Mouse (Mus musculus) embryo, embryonic 9.5 days (tissue): ENCODE data around the gene Cyp2c23.
A peak's percentile ranks its signal among the peaks of the same experiment; 100 is the strongest.

Source experiments
- DNase-seq: peaks from one replicate; pipeline ENCODE4 v3.0.0-alpha.2; 2017; ENCODE audit errors: extremely low spot score

Cyp2c23 gene

DNA sequence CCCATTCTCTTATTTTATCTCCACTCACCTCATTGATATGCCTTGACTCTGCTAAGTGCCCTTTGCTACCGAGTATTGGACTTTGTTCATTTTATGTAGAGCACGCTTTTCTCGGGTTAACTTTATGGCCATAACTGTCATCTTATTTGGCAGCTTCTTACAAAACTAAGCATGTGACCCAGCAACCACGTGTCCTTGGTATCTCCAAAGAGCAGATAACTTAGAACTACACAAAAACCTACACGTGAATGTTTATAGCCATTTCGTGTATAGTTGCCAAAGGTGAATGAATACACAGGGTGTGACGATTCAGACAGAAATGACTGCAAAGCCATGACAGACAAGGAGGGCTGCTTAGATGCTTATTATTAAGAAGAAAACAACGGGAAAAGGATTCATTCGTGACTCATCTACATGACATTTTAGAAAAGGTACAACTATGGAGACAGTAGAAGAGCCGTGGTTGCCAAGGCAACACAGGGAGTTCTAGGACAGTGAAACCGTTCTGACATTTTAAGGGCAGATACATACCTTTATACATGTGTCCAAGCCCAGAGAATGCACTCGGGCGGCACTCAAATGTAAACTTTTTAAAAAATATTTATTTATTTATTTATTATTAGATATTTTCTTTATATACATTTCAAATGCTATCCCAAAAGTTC, 4.0 kb downstream of the Cyp2c23 start:
- DNase-seq = no peak

DNA sequence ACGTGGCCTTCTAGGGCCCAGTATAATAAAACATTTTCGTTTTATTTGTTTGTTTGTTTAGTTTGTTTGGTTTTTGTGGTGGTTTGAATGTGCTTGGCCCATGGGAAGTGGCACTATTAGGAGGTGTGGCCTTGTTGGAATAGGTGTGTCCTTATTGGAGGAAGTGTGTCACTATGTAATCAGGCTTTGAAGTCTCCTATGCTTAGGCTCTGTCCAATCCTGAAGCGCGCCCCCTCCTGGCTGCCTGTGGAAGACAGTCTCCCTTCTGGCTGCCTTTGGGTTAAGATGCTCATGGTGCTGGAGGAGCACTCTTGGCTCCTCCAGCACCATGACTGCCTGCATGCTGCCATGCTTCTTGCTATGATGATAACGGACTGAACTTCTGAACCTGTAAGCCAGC, 5.9 kb downstream of the Cyp2c23 start:
- DNase-seq = peak; percentile 17

DNA sequence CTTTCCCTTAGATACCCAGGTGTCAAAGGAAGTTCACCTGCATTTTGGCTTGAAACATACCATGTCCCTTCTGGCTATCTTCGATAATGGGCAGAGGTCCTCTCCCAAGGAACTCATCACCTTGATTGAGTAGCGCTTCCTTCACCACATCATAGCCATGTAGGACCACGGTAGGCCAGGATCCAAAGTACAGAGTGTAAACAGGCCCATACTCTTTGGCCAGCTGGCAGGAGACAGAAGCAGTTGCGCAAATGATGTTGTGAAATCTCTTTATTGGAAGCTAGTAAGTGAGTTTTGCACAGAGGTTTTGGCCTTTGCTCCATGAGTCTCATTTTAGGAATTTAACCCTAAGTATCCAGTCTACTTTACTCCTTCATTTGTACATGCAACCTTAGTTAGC, 7.5 kb downstream of the Cyp2c23 start:
- DNase-seq = no peak

- DNase-seq = no peak
Observed at GRCm38 (mm10) chr19:44019739-44020138, 9.3 kb downstream of the Cyp2c23 start.

DNA sequence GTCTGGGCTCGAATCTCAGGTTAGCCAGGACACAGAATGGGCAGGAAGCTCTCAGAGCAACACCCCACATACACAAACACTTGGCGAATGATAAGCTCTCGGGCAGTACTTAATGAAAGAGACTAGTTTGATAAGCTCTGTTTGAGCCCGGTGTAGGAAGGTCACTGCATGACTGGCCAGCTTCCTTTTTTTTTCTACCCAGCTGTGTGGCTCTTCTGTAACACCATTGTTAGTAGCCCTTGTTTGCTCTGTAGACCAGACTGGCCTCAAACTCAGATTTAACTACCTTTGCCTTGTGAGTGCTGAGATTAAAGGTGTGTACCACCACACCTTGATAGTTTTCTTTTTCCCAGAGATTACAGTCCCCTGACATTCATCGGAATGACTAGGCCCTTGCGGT, 15.1 kb downstream of the Cyp2c23 start:
- no peak for DNase-seq

DNA sequence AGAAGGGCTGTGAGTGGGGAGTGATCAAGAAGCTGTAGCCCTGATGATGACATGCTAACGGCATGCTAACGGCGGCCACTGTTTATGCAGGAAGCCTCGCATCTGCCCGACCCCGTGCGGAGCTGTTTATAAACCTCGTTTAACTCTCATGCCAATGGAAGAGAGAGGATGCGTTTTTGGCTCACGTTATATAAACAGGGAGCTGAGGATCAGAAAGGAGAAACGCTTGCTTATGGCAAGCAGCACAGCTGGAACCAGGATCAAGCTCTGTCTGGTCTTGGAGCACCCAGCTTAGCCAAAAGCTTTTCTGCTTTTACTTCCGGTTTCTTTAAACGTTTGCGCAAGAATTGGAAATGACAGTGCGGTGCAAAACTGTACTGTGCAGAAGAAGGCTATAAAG, 20.2 kb downstream of the Cyp2c23 start:
- no peak for DNase-seq

GRCm38 (mm10) chr19:44007186-44007585, 21.8 kb downstream of the Cyp2c23 start:
- no peak for DNase-seq

GRCm38 (mm10) chr19:44005025-44005424, 24.0 kb downstream of the Cyp2c23 start:
- DNase-seq = no peak

DNA sequence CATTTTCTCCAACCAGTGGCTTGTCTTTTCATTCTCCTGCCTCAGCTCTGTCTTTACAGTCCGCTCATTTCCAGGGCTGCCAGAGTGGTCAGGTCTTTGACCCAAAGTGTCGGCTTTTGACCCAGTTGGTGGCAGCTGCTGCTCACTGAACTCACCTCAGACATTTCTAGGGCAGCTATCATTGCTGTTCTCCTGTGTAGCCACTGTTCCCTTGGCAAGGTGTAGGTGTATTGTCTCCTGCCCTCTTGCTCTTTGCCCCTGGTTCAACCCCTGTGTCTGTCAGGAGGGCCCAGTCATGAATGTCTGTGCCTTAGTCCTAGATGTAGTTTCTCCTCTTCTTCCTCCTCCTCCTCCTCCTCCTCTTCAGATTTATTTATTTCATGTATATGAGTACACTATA, 24.7 kb downstream of the Cyp2c23 start:
- no peak for DNase-seq

- DNase-seq = no peak
Observed at GRCm38 (mm10) chr19:44000720-44001119, 28.3 kb downstream of the Cyp2c23 start.

GRCm38 (mm10) chr19:44000061-44000460, 28.9 kb downstream of the Cyp2c23 start:
- no peak for DNase-seq

DNA sequence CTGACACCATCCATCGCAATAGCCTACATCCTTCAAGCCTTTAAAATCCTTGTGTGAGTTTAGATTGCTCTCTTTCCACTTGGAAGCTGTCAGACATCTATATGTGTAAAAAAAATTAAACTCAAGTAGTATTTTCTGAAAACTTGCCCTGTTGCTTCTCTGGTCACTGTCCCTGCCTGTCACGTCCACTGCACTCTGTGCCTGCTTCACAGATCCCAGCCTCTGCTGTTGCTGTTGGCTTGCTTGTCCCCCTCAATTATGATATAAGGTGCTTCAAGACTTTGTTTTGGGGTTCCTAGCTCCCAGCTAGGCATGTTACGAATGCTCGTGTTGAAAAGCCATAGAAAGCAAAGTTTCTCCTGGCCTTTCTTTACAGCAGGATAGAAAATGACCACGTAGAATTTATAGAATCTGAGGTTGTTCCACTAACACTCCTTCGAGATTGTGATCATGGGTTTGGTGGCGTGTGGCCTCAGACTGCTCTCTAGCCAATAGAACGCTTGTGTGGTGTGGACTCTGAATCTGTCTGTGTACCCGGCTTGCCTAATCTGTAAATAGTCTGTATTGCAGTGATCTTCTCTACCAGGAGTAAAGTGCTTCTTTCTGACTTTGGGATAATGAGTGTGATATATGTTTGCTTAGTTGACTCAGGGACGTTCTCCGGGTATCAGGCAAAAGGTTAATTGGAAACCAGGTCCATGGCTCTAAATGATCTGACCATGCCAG, 30.0 kb downstream of the Cyp2c23 start:
- no peak for DNase-seq

- no peak for DNase-seq
Observed at GRCm38 (mm10) chr19:43998101-43998500, 30.9 kb downstream of the Cyp2c23 start.

DNA sequence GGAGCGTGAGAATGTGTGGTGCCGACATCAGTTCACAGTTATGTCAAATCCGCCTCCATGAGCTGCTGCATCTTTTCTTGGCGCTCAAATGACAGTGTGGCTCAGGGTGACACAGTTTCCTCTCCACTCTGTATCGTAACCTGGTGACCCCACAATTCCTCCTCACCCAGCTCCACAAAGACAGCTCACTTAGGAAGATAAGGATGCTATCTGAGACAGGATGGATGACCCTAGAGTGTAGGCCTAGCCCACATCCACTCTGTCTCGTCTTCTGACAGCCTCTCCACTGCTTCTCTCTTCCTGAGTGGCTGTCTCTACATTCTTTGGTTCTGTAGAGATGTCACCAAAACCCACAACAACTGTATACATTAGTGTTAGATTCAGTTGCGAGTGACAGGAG, 33.6 kb downstream of the Cyp2c23 start:
- no peak for DNase-seq

- DNase-seq = no peak
Observed at GRCm38 (mm10) chr19:43992464-43992863, 36.5 kb downstream of the Cyp2c23 start.

DNA sequence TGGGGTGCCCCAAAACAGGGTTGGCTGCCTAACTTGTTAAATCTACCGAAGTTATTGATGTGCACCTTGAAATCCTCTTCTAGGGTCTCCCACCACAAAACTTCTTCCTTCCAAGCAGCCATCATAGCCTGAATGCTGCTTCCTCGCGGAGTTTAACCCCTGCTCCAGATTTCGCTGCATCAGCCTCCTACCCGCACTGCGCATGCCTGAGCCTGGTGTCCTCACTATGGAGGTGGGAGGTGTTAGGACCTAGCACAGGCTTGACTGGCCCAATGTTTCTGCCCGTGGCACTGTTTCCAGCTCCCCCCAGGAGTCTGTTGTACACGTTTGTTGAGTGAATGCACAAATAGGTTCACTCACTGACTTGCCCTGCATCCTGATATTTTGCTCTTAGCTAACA, 38.6 kb downstream of the Cyp2c23 start:
- no peak for DNase-seq

DNA sequence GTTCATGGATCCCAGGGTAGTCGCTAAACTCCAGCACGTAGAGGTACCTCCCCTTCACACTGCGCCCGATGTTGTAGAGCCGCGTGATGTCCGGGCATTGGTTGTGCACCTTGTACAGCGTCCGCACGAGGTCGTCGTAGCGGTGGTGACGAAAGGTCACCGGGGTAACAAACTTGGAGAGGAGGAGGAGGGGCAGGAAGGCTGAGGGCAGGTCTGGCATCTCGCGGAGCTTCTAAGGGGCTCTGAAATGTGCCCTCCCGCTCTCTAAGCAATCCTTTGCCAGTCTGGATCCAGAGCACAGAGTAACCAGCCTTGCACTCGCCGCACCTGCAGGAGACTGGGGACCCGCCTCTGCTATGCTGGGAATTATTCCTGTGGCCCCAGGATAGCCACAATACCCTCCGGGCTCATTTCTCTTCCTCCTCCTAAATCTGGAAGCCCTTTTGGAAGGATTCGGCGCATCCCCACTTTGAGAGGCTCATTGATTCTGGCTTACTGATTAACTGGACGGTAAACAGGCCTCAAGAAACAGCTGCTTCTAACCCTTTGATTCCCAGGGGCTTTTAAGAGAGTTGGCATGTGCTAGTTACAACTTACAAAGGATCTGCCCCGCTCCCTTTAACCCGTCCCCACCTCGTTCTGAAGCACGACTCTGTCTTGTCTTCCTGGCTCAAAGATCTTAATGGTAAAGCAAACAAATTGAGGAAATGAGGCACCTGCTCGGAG, 42.8 kb downstream of the Cyp2c23 start, which contains the start of gene Cpn1:
Gene Cpn1 (minus strand): TSS at position 488 of the 726 bp plus-strand sequence.
- DNase-seq = peak; percentile 42

DNA sequence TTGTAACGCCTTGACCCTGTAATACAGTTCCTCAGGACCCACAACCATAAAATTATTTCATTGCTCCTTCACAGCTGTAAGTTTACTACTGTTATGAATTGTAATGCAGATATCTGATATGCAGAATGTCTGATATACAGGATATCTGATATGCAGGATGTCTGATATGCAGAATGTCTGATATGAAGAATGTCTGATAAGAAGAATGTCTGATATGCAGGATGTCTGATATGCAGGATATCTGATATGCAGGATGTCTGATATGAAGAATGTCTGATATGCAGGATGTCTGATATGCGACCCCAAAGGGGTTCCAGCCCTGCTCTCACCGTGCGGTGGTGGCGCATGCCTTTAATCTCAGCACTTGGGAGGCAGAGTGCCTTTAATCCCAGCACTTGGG, 47.0 kb downstream of the Cyp2c23 start:
- no peak for DNase-seq

DNA sequence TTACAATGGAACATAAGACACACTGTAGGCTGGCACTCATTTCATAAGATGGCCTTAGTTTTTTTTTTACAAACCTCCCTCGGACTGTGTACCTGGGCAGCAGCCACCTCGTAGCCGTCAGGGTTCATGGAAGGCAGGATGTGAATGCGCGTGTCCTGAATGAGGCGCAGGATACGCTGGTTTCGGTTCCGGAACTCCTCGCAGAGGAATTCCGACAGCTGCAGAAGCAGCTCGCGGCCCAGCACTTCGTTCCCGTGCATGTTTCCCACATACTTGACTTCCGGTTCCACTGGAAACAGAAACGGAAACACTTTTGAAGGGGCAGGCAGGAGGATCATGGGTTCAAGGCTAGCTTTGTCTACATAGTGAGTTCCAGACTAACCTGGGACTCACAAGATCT, 48.3 kb downstream of the Cyp2c23 start:
- no peak for DNase-seq

DNA sequence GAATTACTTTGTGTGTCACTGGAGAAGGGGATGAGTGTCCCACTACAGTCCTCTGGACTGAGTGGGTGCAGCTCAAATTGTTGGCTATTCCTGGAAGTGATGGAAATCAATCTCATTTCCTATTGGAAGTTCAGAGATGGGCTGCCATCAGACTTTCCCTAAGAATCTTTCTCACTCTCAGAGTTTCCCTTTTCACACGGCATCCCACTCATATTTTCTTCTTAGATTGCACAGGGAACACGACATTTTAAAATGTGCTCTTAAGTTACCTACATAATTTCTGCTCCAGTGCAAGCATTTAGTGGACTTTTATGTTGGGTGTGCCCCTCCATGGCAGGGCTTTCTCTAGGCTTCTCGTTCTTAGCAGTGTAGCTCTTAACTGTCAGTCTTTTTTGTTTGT, 51.2 kb downstream of the Cyp2c23 start:
- DNase-seq = no peak

DNA sequence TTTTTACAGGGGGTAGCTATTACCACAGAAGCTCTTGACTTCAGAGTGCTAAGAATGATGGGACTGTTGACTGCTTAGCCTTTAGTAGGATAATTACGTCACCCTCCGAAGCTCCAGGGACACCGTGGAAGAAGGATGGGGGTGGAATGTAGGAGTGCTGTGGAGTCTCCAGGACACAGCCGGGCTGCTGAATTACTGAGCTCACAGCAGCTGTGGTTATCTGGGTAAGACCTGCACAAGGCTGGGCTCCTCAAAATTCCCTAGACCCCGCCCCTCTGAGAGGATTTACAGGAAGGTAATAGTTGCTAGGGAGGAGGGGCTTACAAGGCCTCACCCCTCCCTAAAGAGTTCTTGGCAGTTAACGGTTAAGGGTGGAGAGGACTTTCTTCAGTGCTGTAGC, 52.3 kb downstream of the Cyp2c23 start:
- no peak for DNase-seq

- no peak for DNase-seq
Observed at GRCm38 (mm10) chr19:43974221-43974620, 54.8 kb downstream of the Cyp2c23 start.

DNA sequence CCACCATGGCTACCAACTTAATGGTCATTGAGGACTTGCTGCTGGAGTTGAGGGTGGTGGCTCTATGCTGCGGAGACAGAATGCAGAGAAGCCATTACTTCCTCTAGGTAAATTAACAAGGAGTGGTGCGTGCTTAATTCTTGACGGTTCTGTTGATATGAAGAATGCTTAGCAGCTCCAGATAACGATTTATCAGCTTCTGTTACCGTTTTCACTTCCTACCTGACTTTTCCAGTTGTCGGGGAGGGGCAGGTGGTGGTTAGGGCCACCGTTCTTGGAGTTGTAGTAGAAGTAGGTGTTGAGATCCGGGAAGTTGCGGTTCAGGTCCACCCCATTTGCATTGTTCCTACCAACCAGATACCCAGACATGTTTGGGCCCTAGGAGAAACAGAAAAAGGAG, 55.3 kb downstream of the Cyp2c23 start:
- no peak for DNase-seq
